Mouse (Mus musculus) heart, postnatal 0 days (tissue): Measurements from ENCODE around the gene Atat1. TPM values are rescaled to one million over a fixed set of nuclear protein-coding genes. Genes with fewer than 3 reads are reported as not detected.

Source experiments
- ATAC-seq: fragments of 200-750 bp; cut with Nextera tagmentation; 2 replicates; pipeline ENCODE4 v1.8.0; 2017; ENCODE audit warnings: low read depth, moderate number of reproducible peaks, moderate library complexity; ENCODE audit not compliant: insufficient read depth
- DNase-seq: peaks from one replicate; pipeline ENCODE4 v3.0.0-alpha.2; 2016; ENCODE audit warnings: low spot score
- H3K27ac ChIP-seq: fragments of 300-500 bp; sonication (generic); 2 replicates; pipeline ENCODE4 v1.5.1; 2014; ENCODE audit warnings: low read depth, mild to moderate bottlenecking
- H3K27me3 ChIP-seq: fragments of 300-500 bp; sonication (generic); 2 replicates; pipeline ENCODE4 v1.6.1; 2014; ENCODE audit warnings: low read length, mixed read lengths; ENCODE audit not compliant: control insufficient read depth, insufficient read depth
- H3K36me3 ChIP-seq: fragments of 300-500 bp; sonication (generic); replicated peaks from 2 replicates; pipeline ENCODE4 v1.6.1; 2014; ENCODE audit warnings: low read length, mixed read lengths; ENCODE audit not compliant: control insufficient read depth, insufficient read depth
- H3K4me1 ChIP-seq: fragments of 300-500 bp; sonication (generic); 2 replicates; pipeline ENCODE4 v1.6.1; 2014; ENCODE audit warnings: antibody characterized with exemption; ENCODE audit not compliant: control insufficient read depth, insufficient read depth
- H3K4me2 ChIP-seq: fragments of 300-500 bp; sonication (generic); 2 replicates; pipeline ENCODE4 v1.6.1; 2014; ENCODE audit warnings: low read depth, mild to moderate bottlenecking, low read length, moderate library complexity
- H3K4me3 ChIP-seq: fragments of 300-500 bp; sonication (generic); 2 replicates; pipeline ENCODE4 v1.5.1; 2014; ENCODE audit warnings: low read depth, low read length
- H3K9ac ChIP-seq: fragments of 300-500 bp; sonication (generic); replicated peaks from 2 replicates; pipeline ENCODE4 v1.6.1; 2014; ENCODE audit warnings: low read depth, low read length, mixed read lengths
- H3K9me3 ChIP-seq: fragments of 300-500 bp; sonication (generic); replicated peaks from 2 replicates; pipeline ENCODE4 v1.6.1; 2016; ENCODE audit warnings: low read length; ENCODE audit not compliant: control insufficient read depth
- CTCF ChIP-seq: IDR thresholded peaks from 2 replicates; pipeline ENCODE4 v1.5.1; 2016; ENCODE audit warnings: antibody characterized with exemption, control low read depth, low read depth
- EP300 ChIP-seq: IDR thresholded peaks from 2 replicates; pipeline ENCODE4 v1.6.1; 2016; ENCODE audit warnings: antibody characterized with exemption, low read depth
- WGBS: fragments of 180-500 bp; shearing (Covaris S2); extraction: QIAGEN DNeasy Blood & Tissue Kit; methylation state at CpG from one replicate; pipeline ENCODE4 v1.1.7; 2014; 5-methylcytosine and 5-hydroxymethylcytosine counted together
- polyA plus RNA-seq: library from polyadenylated mRNA; unstranded; fragments of >200 nt; fragmentation: Nextera tagmentation; extraction: Ambion mirVana; gene quantifications from 2 replicates; pipeline ENCODE4 v1.2.1, GENCODE M21; 2015
- total RNA-seq: library from RNA; depleted of rRNA; stranded (reverse); fragments of >200 nt; gene quantifications from 2 replicates; pipeline ENCODE4 v1.2.3, GENCODE M21; 2014; ENCODE audit warnings: low replicate concordance

Gene Atat1
- total and polyA plus RNA-seq, 2 experiments from 2014 or later = 19.1 to 31.0 TPM

GRCm38 (mm10) chr17:35865481-35866280, 44.2 kb downstream of the Atat1 start, which contains the start of gene Ppp1r18:
TSS of gene Ppp1r18 (plus strand) at chr17:35865593.
- Histone ChIP-seq H3K4me3 (peak within 1 kb of the TSS; percentile 66), H3K9me3 (no peaks in the 10 kb centered on the region), H3K27me3 (no peaks in the 10 kb centered on the region), H3K9ac (peak within 1 kb of the TSS; percentile 77), H3K27ac (peak within 1 kb of the TSS; percentile 96), H3K4me1 (peaks cover 14% of the 10 kb centered on the region; the same call in 1 of the 2 replicates), H3K36me3 (no peaks in the 10 kb centered on the region), H3K4me2 (peak within 1 kb of the TSS; percentile 86)
- ATAC-seq (peak; percentile 54), DNase-seq (peak; percentile 84)
- 0 out of 2 replicates have a peak, but pooled peaks have one; percentile 69 for TF ChIP-seq EP300
- TF ChIP-seq CTCF = no peak
- under 1% methylated on average over 43 of the region's 48 CpGs for WGBS

- peak overlapping the region; percentile 77 for H3K9ac ChIP-seq
- ATAC-seq (no peak), DNase-seq (no peak)
- peaks cover 17% of the 10 kb centered on the region; the same call in 1 of the 2 replicates for H3K4me1 ChIP-seq
- peak overlapping the region; percentile 86 for H3K4me2 ChIP-seq
- H3K36me3 ChIP-seq = no peaks in the 10 kb centered on the region
- WGBS = 25% methylated on average over 10 of the region's 10 CpGs
- TF ChIP-seq CTCF = no peak
- TF ChIP-seq EP300 = no peak
- peak overlapping the region; percentile 96 for H3K27ac ChIP-seq
- H3K9me3 ChIP-seq = no peaks in the 10 kb centered on the region
- H3K27me3 ChIP-seq = no peaks in the 10 kb centered on the region
- H3K4me3 ChIP-seq = peak overlapping the region; percentile 66
Observed at GRCm38 (mm10) chr17:35864832-35865353, 45.0 kb downstream of the Atat1 start.

GRCm38 (mm10) chr17:35861198-35861857, 48.5 kb downstream of the Atat1 start, which contains the start of gene Nrm:
TSS of gene Nrm (plus strand) at chr17:35861318.
- peak within 1 kb of the TSS; percentile 82 for H3K4me3 ChIP-seq
- peak within 1 kb of the TSS; percentile 89 for H3K27ac ChIP-seq
- TF ChIP-seq EP300 (peak; percentile 24; the same call in 1 of the 2 replicates), CTCF (peak; percentile 58)
- under 1% methylated on average over 47 of the region's 47 CpGs for WGBS
- peaks cover 19% of the 10 kb centered on the region for H3K36me3 ChIP-seq
- ATAC-seq (peak; percentile 89), DNase-seq (peak; percentile 97)
- H3K4me2 ChIP-seq = peak within 1 kb of the TSS; percentile 78
- no peaks in the 10 kb centered on the region for H3K9me3 ChIP-seq
- peak within 1 kb of the TSS; percentile 60 for H3K9ac ChIP-seq
- peaks cover 10% of the 10 kb centered on the region; the same call in 1 of the 2 replicates for H3K4me1 ChIP-seq
- no peaks in the 10 kb centered on the region for H3K27me3 ChIP-seq

GRCm38 (mm10) chr17:35860831-35861197, 49.1 kb downstream of the Atat1 start:
- no peak for DNase-seq
- H3K9ac ChIP-seq = peak overlapping the region; percentile 60
- H3K27me3 ChIP-seq = no peaks in the 10 kb centered on the region
- peak overlapping the region; percentile 82 for H3K4me3 ChIP-seq
- peak overlapping the region; percentile 78 for H3K4me2 ChIP-seq
- H3K4me1 ChIP-seq = peaks cover 10% of the 10 kb centered on the region; the same call in 1 of the 2 replicates
- peaks cover 19% of the 10 kb centered on the region for H3K36me3 ChIP-seq
- 6% methylated on average over 12 of the region's 12 CpGs for WGBS
- TF ChIP-seq CTCF (no peak), EP300 (no peak)
- no peaks in the 10 kb centered on the region for H3K9me3 ChIP-seq
- H3K27ac ChIP-seq = peak overlapping the region; percentile 89
- no peak for ATAC-seq

DNA sequence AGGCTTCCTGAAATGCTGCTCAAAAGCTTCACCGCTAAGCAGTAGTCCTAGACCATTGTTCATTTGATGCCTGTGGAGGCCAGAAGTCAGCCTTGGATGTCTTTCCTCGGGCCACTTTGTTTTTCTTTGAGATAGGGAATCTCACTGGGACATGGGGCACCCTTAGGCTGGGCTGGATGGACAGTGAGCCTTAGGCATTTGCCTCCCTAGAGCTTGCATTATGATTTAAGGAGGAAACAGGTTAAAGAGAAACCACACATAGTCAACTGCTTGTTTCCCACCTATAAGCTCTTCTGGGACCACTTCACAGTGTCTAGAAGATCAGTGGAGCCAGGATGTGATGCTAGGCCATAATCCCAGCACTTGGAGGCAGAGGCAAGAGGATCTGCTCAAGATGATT, 50.0 kb downstream of the Atat1 start:
- Histone ChIP-seq H3K4me1 (peaks cover 10% of the 10 kb centered on the region; the same call in 1 of the 2 replicates), H3K9me3 (no peaks in the 10 kb centered on the region), H3K27ac (no peak overlapping the region), H3K36me3 (peaks cover 21% of the 10 kb centered on the region), H3K9ac (no peak overlapping the region), H3K4me2 (no peak overlapping the region), H3K27me3 (no peaks in the 10 kb centered on the region), H3K4me3 (no peak overlapping the region)
- WGBS = 38% methylated on average over 2 of the region's 2 CpGs
- DNase-seq = no peak
- TF ChIP-seq EP300 (no peak), CTCF (no peak)
- ATAC-seq = no peak
